8 mouse cellular contexts compared by ENCODE assay signal in genomic region chr3:78901838-78902484, GRCm38 (mm10).
DNase-seq lines count a peak whose midpoint lies in the region; ATAC-seq and TF ChIP-seq lines count a peak whose summit lies in the region.

No protein-coding gene starts in this region.

- H3K36me3 ChIP-seq in lung, embryonic 14.5 days (ENCODE audit: insufficient read depth) = no peaks in the 10 kb centered on the region
- no peaks in the 10 kb centered on the region for H3K36me3 ChIP-seq in kidney, adult 2 months (ENCODE audit: control insufficient read depth, insufficient read depth, low read length)
- H3K36me3 ChIP-seq in midbrain, embryonic 14.5 days (ENCODE audit: control insufficient read depth, insufficient read depth, low read length) = no peaks in the 10 kb centered on the region

- H3K4me1 ChIP-seq in lung, embryonic 14.5 days (ENCODE audit: insufficient read depth) = peaks cover 8% of the 10 kb centered on the region; the same call in 1 of the 2 replicates
- H3K4me1 ChIP-seq in kidney, adult 2 months (ENCODE audit: control insufficient read depth, insufficient read depth, low read length) = no peaks in the 10 kb centered on the region
- H3K4me1 ChIP-seq in midbrain, embryonic 14.5 days (ENCODE audit: control insufficient read depth, insufficient read depth, low read length) = peaks cover 16% of the 10 kb centered on the region

- H3K27me3 ChIP-seq in lung, embryonic 14.5 days (ENCODE audit: insufficient read depth, low read length) = no peaks in the 10 kb centered on the region
- H3K27me3 ChIP-seq in kidney, adult 2 months (replicated peaks; ENCODE audit: control insufficient read depth, insufficient read depth, low read length) = no peaks in the 10 kb centered on the region
- H3K27me3 ChIP-seq in midbrain, embryonic 14.5 days (ENCODE audit: control insufficient read depth, insufficient read depth, low read length) = no peaks in the 10 kb centered on the region

- ATAC-seq in lung, embryonic 14.5 days (ENCODE audit: insufficient read depth) = peak; percentile 74
- peak; percentile 34; the same call in 1 of the 2 replicates for ATAC-seq in midbrain, embryonic 14.5 days (ENCODE audit: low FRiP score, low TSS enrichment)

- H3K4me2 ChIP-seq in lung, embryonic 14.5 days = peak overlapping the region; percentile 46
- no peak overlapping the region for H3K4me2 ChIP-seq in midbrain, embryonic 14.5 days (ENCODE audit: low read length)

- no peak for TF ChIP-seq POLR2A in kidney, adult 2 months (IDR thresholded peaks at IDR 0.05; ENCODE audit: low read depth, low read length)

- peak; percentile 65 for DNase-seq in lung, embryonic 14.5 days
- no peak for DNase-seq in lung, postnatal 14 days
- DNase-seq in cerebellum, postnatal 4 days (ENCODE audit: low spot score in 2 of 2) = peak; percentile 27 to 67
- peak; percentile 6 to 7 for DNase-seq in heart, adult 9 months (ENCODE audit: low spot score in 2 of 2)
- DNase-seq in kidney, adult 2 months = peak; percentile 42
- peak; percentile 78 for DNase-seq in midbrain, embryonic 14.5 days
- no peak for DNase-seq in spleen, postnatal 14 days (ENCODE audit: low spot score in 2 of 2)
- DNase-seq in Muller cell, postnatal 12 days (ENCODE audit: inconsistent ontology term) = no peak

- H3K9ac ChIP-seq in lung, embryonic 14.5 days = no peak overlapping the region
- H3K9ac ChIP-seq in midbrain, embryonic 14.5 days (replicated peaks; ENCODE audit: low read length) = no peak overlapping the region; the same call in 1 of the 2 replicates

- H3K4me3 ChIP-seq in lung, embryonic 14.5 days (ENCODE audit: low read depth, low read length) = no peak overlapping the region
- H3K4me3 ChIP-seq in kidney, adult 2 months (ENCODE audit: insufficient read depth, low read depth, low read length) = no peak overlapping the region
- H3K4me3 ChIP-seq in midbrain, embryonic 14.5 days (replicated peaks; ENCODE audit: low read depth, low read length) = no peak overlapping the region

- WGBS in lung, embryonic 14.5 days = 35% methylated on average over 4 of the region's 4 CpGs
- 41% methylated on average over 4 of the region's 4 CpGs for WGBS in kidney, adult 2 months
- 27% methylated on average over 4 of the region's 4 CpGs for WGBS in midbrain, embryonic 14.5 days

- no peaks in the 10 kb centered on the region for H3K9me3 ChIP-seq in lung, embryonic 14.5 days (ENCODE audit: low read depth, low read length)
- no peaks in the 10 kb centered on the region for H3K9me3 ChIP-seq in midbrain, embryonic 14.5 days (ENCODE audit: control insufficient read depth, low read length)

- TF ChIP-seq CTCF in lung, embryonic 14.5 days (IDR thresholded peaks at IDR 0.05; ENCODE audit: low read depth) = no peak
- TF ChIP-seq CTCF in kidney, adult 2 months (conservative IDR thresholded peaks at IDR 0.05; ENCODE audit: insufficient read depth, insufficient read length, low read depth, low read length) = no peak

- H3K27ac ChIP-seq in lung, embryonic 14.5 days (ENCODE audit: low read depth) = peak overlapping the region; percentile 58; the same call in 1 of the 2 replicates
- no peak overlapping the region for H3K27ac ChIP-seq in kidney, adult 2 months (ENCODE audit: insufficient read depth, low read depth, low read length)
- peak overlapping the region; percentile 62 for H3K27ac ChIP-seq in midbrain, embryonic 14.5 days (replicated peaks; ENCODE audit: low read depth, low read length)

Comparison
In these comparisons a context has a peak if more than half of its experiments do, and no peak if none do; other contexts are left out.
1. DNase-seq: peak in lung, embryonic 14.5 days (single experiment), cerebellum, postnatal 4 days (2 of 2), heart, adult 9 months (2 of 2), kidney, adult 2 months (single experiment) and midbrain, embryonic 14.5 days (single experiment); none in lung, postnatal 14 days (single experiment), spleen, postnatal 14 days (0 of 2) and Muller cell, postnatal 12 days (single experiment).